Mouse (Mus musculus) NIH3T3 (cell line): ENCODE data around the gene Pycr2.
A peak's percentile ranks its signal among the peaks of the same experiment; 100 is the strongest.

ENCODE experiments used
- DNase-seq: peaks from one replicate; pipeline ENCODE4 v3.0.0-alpha.2; 2012; ENCODE audit warnings: low read depth

Pycr2 gene

DNA sequence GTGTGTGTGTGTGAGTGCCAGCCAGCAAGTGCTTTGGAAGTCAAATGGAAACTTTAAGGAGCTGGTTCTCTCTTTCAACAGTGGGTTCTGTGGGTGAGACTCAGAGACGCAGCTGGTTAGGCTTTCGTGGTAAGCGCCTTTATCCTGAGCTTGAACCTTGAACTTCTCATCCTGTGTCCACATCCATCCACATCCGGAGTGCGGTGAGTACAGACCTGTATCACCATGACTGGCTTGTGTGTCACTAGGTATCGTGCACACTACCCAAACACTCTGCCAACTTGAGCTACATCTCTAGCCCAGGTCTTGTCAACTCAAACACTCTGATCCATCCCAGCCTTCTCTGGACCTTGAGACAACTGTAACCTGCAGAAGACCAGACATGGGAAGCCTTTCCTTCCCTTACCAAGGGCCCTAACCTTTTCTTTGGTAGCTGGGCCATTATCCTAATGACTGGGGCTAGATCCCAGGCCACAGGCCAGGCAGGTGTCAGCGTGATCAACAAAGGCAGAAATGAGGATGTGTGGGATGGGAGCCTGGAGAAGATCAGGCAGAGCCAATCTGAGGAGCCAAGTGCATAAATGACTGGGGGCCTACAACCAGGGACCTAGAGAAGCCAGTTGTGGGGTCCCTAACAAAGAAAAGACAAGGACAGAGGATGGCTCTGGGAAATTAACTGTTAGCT, 36.8 kb downstream of the Pycr2 start:
- DNase-seq: no peak

DNA sequence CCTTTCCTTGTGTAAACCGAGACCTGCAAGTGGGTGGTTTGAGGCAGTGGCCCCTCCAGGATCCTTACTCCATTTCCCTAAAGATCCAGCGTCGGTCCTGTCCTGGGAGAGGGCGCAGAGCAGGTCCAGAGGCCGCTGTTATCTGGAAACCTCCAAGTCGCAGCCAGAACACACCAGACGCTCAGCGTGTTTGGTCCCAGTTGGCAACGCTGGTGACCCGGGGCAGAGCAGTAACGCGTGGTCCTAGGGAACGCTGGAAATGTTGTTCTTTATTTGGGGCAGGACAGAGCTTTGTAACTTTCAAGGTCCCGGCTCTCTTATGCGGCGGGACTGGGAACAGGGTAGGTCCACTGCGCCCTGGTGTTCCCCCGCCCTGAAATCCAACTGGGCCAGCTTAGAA, 37.6 kb downstream of the Pycr2 start:
- no peak for DNase-seq

- peak; percentile 92 for DNase-seq
Measured at GRCm38 (mm10) chr1:180942166-180943031, 38.3 kb downstream of the Pycr2 start, which contains the start of gene Tmem63a. Tmem63a (plus strand) TSS chr1:180942344.

DNA sequence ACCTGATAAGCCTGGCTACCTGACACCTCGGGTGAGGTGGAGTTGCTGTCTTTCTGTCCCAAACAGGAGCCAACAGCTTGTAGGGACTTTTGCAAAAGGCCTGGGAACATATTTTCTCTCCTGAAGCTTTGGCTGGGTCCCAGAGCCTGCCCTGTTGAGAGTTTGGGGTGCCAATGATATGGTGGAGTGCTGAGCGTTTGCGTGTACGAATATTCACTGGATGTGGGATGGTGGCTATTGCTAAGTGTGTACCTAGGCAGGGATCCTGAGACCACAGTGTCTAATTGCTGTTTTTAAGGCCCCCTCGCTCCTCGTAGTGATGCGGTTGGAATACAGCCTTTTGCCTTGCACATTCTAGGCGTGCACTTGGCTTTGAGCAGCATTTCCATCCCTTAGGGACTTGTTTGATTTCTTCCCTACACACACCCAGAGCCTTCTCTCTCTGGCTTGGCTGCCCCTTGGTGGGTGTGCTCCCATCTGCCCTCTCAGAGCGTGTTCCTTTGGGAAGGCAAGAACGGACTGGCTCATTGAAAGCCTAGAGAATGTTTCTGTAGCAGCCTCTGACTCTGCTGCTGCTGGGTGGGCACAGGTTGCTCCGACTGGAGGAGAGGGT, 39.0 kb downstream of the Pycr2 start:
- DNase-seq: peak; percentile 68

DNA sequence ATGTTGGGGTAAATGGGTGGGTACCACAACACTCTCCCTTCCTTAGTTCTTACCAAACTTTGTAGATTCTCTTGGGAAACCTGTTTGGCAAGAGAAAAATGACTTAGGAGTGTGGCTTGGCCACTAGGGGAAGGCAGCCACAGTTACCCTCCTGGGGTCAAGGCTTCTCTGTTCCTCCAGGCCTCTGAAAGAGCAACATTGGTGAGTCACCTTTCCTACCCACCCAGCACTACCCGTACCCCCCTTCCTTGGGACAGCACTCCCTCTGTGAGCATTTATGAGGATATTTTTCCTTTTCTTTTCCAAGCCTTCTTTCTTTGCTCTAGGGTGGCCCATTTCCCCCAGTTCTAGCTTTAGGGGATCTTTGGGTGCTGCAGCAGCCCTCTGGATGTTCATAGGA, 39.8 kb downstream of the Pycr2 start:
- peak; percentile 61 for DNase-seq

GRCm38 (mm10) chr1:180944553-180944952, 40.5 kb downstream of the Pycr2 start:
- DNase-seq: peak; percentile 83

DNA sequence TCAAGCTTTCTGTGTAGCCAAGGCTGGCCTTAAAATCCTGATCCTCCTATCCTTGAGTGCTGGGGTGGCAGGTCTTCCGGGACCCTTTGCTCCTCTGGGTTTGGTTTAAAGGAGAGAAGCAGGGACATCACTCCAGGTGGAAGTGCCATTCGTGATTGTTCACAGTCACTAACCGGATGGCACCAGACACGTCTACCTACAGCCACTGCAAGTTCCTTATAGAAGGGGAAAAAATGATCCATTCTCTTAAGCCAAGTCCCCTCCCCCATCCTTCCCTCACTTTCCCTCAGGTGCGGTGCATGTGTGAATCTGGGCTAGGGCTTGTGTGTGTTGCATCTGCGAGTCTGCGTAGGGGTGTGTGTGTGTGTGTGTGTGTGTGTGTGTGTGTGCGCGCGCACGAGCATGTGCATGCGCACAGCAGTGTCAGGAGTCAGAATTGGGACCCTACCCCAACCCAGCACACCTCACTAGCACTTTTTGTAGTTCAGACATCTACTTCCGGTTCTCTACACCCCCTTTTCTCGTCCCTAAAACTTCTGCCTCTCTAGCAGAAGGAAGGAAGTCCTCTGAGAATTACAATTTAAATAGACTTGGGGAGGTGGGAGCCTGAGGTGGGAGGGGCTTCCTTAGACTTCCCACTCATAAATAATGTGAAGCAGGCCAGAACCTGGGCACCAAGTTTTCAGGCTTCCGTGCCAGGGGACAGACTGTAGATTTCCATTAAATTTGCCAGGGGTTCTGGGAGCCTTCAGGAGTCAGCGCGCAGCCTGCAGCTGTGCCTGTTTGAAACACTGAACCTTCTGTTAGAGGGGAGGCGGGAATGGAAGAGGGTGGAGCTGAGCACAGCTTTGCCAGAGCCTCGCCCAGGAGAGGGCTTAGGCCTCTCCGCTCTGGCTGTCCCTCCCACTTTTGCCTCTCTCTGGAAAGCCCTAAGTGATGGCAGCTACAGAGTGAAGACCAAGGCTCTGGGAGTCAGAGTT, 41.2 kb downstream of the Pycr2 start:
- peak; percentile 91 for DNase-seq

- no peak for DNase-seq
Measured at GRCm38 (mm10) chr1:180946448-180946847, 42.4 kb downstream of the Pycr2 start.

- DNase-seq: no peak
Measured at GRCm38 (mm10) chr1:180952085-180952746, 48.1 kb downstream of the Pycr2 start.

GRCm38 (mm10) chr1:180952808-180953207, 48.7 kb downstream of the Pycr2 start:
- no peak for DNase-seq

DNA sequence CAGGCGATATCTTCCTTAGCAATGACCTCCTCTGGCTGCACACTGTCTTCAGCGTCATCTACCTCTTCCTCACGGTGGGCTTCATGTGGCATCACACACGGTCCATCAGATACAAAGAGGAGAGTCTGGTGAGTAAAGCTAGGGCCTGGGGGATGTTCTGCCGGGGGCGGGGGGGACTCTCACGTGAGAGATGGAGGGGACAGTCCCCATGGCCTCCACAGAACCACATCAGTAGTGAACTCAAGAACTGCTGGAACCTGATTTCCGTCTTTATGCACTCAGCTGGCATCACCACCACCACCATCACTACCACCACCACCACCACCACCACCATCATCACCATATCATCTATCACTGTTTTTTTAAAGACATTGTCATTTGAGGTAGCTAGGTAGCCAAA, 52.3 kb downstream of the Pycr2 start:
- DNase-seq: no peak

DNA sequence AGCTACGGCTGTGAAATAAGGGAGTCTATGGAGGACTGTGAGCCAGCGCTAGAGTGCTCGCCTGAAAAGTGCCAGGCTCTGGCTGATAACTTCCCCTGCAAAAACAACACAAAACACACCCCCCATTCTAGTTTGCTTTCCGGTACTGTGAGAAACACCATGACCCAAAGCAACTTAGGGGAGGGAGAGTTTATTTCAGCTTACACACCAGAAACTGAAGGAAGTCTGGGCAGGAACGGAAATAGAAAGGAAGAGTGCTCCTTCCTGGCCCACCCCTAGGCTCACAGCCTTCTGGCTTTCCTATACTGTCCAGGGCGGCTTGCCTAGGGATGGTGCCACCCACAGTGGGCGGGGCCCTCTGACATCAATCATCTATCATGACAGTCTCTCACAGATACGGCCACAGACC, 52.9 kb downstream of the Pycr2 start:
- no peak for DNase-seq
